Mouse (Mus musculus): ENCODE measurements at regions not wholly inside any gene's neighbourhood (a gene's known extent, or its start where the extent isn't known, plus 50 kb on each side); places are given as distances from the start of the nearest gene placed in this dataset.

DNA sequence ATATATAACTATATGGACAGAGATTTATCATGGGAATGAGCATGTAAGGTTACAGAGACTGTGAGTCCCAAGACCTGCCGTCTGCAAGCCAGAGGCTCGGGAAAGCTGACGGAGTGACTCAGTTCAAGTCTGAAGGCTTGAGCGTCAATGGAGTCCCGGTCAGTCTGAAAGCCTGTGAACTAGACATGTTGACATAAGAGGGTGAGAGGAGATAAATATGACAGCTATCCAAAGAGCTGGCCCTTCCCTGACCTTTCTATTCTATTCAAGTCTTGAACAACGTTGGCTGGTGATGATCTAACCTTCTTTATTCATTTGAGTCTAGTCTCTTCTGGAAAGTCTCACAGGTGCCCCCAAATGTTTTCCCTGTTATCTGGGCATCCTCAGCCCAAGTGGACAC is 223.8 kb upstream of the Zfp637 start:
- Histone ChIP-seq H3K4me1 (ENCODE audit: insufficient read depth, low read length) (no peaks in the 10 kb centered on the region), H3K27me3 (ENCODE audit: insufficient read depth, low read length) (no peaks in the 10 kb centered on the region), H3K9ac (replicated peaks; ENCODE audit: low read length, poor library complexity, severe bottlenecking) (no peak overlapping the region), H3K4me2 (ENCODE audit: low read depth, low read length, poor library complexity, severe bottlenecking) (no peak overlapping the region), H3K9me3 (ENCODE audit: low read length) (no peaks in the 10 kb centered on the region), H3K36me3 (ENCODE audit: insufficient read depth, low read length) (no peaks in the 10 kb centered on the region), H3K4me3 (ENCODE audit: low read depth, low read length) (no peak overlapping the region), H3K27ac (ENCODE audit: low read depth, low read length) (no peak overlapping the region)
- DNase-seq (ENCODE audit: low spot score): no peak
- ATAC-seq (ENCODE audit: low FRiP score): no peak
- 89% methylated on average over 6 of the region's 6 CpGs for WGBS
- TF ChIP-seq CTCF (IDR thresholded peaks at IDR 0.05): no peak

- H3K9ac ChIP-seq (replicated peaks; ENCODE audit: low read length, poor library complexity, severe bottlenecking): no peak overlapping the region
- no peak overlapping the region for H3K4me3 ChIP-seq (ENCODE audit: low read depth, low read length)
- no peak overlapping the region for H3K4me2 ChIP-seq (ENCODE audit: low read depth, low read length, poor library complexity, severe bottlenecking)
- ATAC-seq (ENCODE audit: low FRiP score) (no peak), DNase-seq (ENCODE audit: low spot score) (no peak)
- H3K4me1 ChIP-seq (ENCODE audit: insufficient read depth, low read length): no peaks in the 10 kb centered on the region
- H3K27ac ChIP-seq (ENCODE audit: low read depth, low read length): no peak overlapping the region
- no peaks in the 10 kb centered on the region for H3K27me3 ChIP-seq (ENCODE audit: insufficient read depth, low read length)
- H3K9me3 ChIP-seq (ENCODE audit: low read length): no peaks in the 10 kb centered on the region
- WGBS: 78% methylated on average over 4 of the region's 4 CpGs
- no peaks in the 10 kb centered on the region for H3K36me3 ChIP-seq (ENCODE audit: insufficient read depth, low read length)
- no peak for TF ChIP-seq CTCF (IDR thresholded peaks at IDR 0.05)
Measured at GRCm38 (mm10) chr6:117617951-117618350, 223.0 kb upstream of the Zfp637 start.

- DNase-seq (ENCODE audit: low spot score): no peak
- Histone ChIP-seq H3K27me3 (ENCODE audit: insufficient read depth, low read length) (no peaks in the 10 kb centered on the region), H3K4me3 (ENCODE audit: low read depth, low read length) (no peak overlapping the region), H3K27ac (ENCODE audit: low read depth, low read length) (no peak overlapping the region), H3K4me1 (ENCODE audit: insufficient read depth, low read length) (no peaks in the 10 kb centered on the region), H3K9ac (replicated peaks; ENCODE audit: low read length, poor library complexity, severe bottlenecking) (no peak overlapping the region), H3K9me3 (ENCODE audit: low read length) (no peaks in the 10 kb centered on the region), H3K4me2 (ENCODE audit: low read depth, low read length, poor library complexity, severe bottlenecking) (no peak overlapping the region), H3K36me3 (ENCODE audit: insufficient read depth, low read length) (no peaks in the 10 kb centered on the region)
- no peak for TF ChIP-seq CTCF (IDR thresholded peaks at IDR 0.05)
- ATAC-seq (ENCODE audit: low FRiP score): no peak
- 69% methylated on average over 2 of the region's 2 CpGs for whole genome bisulfite sequencing
Measured at GRCm38 (mm10) chr6:117619606-117620005, 221.4 kb upstream of the Zfp637 start.

DNA sequence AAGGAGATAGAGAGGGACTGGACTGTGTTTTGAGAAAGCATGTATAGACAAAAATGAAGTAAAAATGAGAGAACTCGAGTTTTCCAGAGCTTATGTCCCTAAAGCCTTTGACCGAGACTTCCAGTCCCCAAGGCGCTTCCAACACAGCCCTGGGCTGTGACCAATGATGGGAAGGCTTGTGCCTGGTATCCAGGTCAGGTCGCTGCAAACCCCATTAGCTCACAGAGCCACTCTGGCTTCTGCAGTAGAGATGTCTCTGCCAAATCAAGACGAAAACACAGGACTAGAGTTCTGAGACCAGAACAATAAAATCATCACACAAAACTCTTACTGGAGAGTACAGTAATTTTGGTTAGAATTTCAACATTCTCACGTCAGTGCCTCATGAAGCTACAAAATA is 218.5 kb upstream of the Zfp637 start:
- Histone ChIP-seq H3K9me3 (ENCODE audit: low read length) (no peaks in the 10 kb centered on the region), H3K4me2 (ENCODE audit: low read depth, low read length, poor library complexity, severe bottlenecking) (no peak overlapping the region), H3K36me3 (ENCODE audit: insufficient read depth, low read length) (no peaks in the 10 kb centered on the region), H3K27ac (ENCODE audit: low read depth, low read length) (no peak overlapping the region), H3K4me3 (ENCODE audit: low read depth, low read length) (no peak overlapping the region), H3K9ac (replicated peaks; ENCODE audit: low read length, poor library complexity, severe bottlenecking) (no peak overlapping the region), H3K4me1 (ENCODE audit: insufficient read depth, low read length) (no peaks in the 10 kb centered on the region), H3K27me3 (ENCODE audit: insufficient read depth, low read length) (no peaks in the 10 kb centered on the region)
- TF ChIP-seq CTCF (IDR thresholded peaks at IDR 0.05): no peak
- ATAC-seq (ENCODE audit: low FRiP score): no peak
- WGBS: 78% methylated on average over 6 of the region's 6 CpGs
- DNase-seq (ENCODE audit: low spot score): no peak

DNA sequence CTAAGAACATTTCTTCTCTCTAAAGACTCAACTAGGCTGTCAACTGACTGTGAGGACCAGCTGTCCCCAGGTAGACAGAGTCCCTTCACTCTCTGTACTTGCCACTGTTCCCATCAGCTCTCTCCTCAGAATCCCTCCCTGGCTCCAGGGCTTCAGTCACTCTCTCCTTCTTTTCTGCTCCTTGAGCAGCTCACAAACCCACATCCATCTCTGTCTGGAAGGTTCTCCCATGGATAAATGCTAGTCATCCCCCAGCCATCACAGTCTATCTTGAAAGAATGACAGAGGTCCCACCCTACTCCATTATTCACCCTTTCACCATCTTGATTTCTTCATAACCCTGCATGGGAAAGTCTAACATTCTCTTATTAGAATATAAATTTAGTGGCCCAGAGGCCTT is 218.0 kb upstream of the Zfp637 start:
- Histone ChIP-seq H3K4me2 (ENCODE audit: low read depth, low read length, poor library complexity, severe bottlenecking) (no peak overlapping the region), H3K27me3 (ENCODE audit: insufficient read depth, low read length) (no peaks in the 10 kb centered on the region), H3K36me3 (ENCODE audit: insufficient read depth, low read length) (no peaks in the 10 kb centered on the region), H3K4me3 (ENCODE audit: low read depth, low read length) (no peak overlapping the region), H3K9me3 (ENCODE audit: low read length) (no peaks in the 10 kb centered on the region), H3K27ac (ENCODE audit: low read depth, low read length) (no peak overlapping the region), H3K4me1 (ENCODE audit: insufficient read depth, low read length) (no peaks in the 10 kb centered on the region), H3K9ac (replicated peaks; ENCODE audit: low read length, poor library complexity, severe bottlenecking) (no peak overlapping the region)
- no peak for ATAC-seq (ENCODE audit: low FRiP score)
- DNase-seq (ENCODE audit: low spot score): no peak
- no peak for TF ChIP-seq CTCF (IDR thresholded peaks at IDR 0.05)

DNA sequence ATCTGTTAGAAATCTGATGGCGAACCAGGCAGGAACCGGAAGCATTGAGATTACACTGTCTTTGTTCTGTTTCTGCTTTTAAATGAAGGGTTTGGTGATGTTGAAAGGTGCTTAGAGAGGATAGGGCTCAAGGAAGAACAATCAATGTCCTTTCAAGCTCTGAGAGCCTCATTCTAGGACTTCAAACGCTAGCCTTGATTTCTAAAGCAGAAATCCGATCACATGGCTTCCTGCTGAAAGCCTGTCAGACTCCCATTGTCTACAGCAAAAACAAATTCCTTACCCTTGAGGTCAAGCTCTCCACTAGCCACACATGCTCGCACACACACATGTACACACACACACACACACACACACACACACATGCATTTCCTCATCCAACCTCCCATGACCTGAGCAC is 215.3 kb upstream of the Zfp637 start:
- DNase-seq (ENCODE audit: low spot score) (no peak), ATAC-seq (ENCODE audit: low FRiP score) (no peak)
- 6% methylated on average over 5 of the region's 5 CpGs for WGBS
- H3K9ac ChIP-seq (replicated peaks; ENCODE audit: low read length, poor library complexity, severe bottlenecking): no peak overlapping the region
- no peaks in the 10 kb centered on the region for H3K36me3 ChIP-seq (ENCODE audit: insufficient read depth, low read length)
- no peak overlapping the region for H3K27ac ChIP-seq (ENCODE audit: low read depth, low read length)
- H3K9me3 ChIP-seq (ENCODE audit: low read length): no peaks in the 10 kb centered on the region
- H3K4me2 ChIP-seq (ENCODE audit: low read depth, low read length, poor library complexity, severe bottlenecking): no peak overlapping the region
- no peaks in the 10 kb centered on the region for H3K4me1 ChIP-seq (ENCODE audit: insufficient read depth, low read length)
- no peaks in the 10 kb centered on the region for H3K27me3 ChIP-seq (ENCODE audit: insufficient read depth, low read length)
- no peak overlapping the region for H3K4me3 ChIP-seq (ENCODE audit: low read depth, low read length)
- no peak for TF ChIP-seq CTCF (IDR thresholded peaks at IDR 0.05)

DNA sequence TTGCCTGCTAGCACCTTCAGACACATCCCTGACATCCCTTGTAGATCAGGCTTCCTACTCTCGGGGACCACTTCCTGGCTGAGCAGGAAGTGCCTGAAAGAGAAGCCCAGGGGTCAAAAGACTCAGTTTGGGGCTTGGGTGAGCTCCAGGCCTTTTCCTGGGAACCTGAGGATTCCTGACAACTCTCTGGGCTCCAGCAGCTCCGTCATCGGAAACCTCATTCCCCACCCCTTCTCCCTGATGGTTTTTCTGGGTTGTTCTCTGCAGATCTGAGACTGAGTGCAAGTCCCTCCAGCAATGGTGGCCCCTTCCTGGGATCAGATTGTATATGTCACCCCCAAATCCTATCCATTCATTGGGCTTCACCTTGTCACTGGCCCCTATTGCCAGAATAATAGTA is 213.5 kb upstream of the Zfp637 start:
- Histone ChIP-seq H3K4me3 (ENCODE audit: low read depth, low read length) (no peak overlapping the region), H3K27me3 (ENCODE audit: insufficient read depth, low read length) (no peaks in the 10 kb centered on the region), H3K27ac (ENCODE audit: low read depth, low read length) (no peak overlapping the region), H3K9ac (replicated peaks; ENCODE audit: low read length, poor library complexity, severe bottlenecking) (no peak overlapping the region), H3K36me3 (ENCODE audit: insufficient read depth, low read length) (no peaks in the 10 kb centered on the region), H3K9me3 (ENCODE audit: low read length) (no peaks in the 10 kb centered on the region), H3K4me2 (ENCODE audit: low read depth, low read length, poor library complexity, severe bottlenecking) (no peak overlapping the region), H3K4me1 (ENCODE audit: insufficient read depth, low read length) (no peaks in the 10 kb centered on the region)
- no peak for TF ChIP-seq CTCF (IDR thresholded peaks at IDR 0.05)
- DNase-seq (ENCODE audit: low spot score): no peak
- no peak for ATAC-seq (ENCODE audit: low FRiP score)
- 87% methylated on average over 3 of the region's 3 CpGs for WGBS
